Mouse (Mus musculus) spleen, embryonic (tissue): Measurements from ENCODE around the gene Phactr1.

Experiments used
- CTCF ChIA-PET: fragments of 350-600 bp; sonication (Branson Sonifier 250); formaldehyde crosslinking; loops from one replicate; lab custom pipeline; 2022; lab: Charles Lee

Gene Phactr1

DNA sequence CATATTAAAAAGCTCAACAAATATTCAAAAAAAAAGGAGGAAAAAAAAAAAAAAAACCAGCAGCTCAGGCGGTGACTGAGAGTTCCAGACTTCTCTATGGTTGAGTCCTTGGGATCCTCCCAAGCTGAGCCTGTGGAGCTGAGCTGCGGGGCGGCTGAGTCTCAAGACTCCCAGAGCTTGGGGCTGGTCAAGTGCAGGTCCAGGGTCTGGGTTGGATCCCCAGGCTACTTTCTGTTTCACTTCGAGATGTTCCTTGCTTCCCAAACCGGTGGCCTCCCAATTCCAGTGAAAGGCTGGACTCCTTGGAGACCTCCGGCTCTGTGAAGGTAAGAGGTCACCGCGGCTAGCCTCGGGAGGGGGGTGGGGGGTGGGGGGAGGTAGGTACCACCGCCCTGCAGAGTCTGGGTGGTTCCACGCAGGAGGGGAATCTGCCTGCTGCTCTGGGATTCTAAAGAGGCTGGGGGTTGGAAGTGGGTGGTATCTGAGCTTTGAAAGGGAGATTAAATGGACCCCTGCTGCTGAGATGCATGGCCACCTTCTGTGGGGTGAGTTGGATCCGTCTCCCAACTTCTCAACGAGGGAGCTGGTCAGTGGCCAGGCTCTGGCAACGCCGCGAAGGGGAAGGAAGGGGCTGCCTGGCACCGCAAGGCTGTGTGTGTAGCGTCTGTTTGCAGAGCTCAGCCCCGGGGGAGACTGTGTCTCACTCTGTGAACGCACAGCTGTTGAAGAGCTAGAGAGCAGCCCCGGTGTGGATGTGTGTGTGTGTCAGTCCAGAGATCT is 185.9 kb downstream of the Phactr1 start:
- CTCF ChIA-PET: no interaction called here

DNA sequence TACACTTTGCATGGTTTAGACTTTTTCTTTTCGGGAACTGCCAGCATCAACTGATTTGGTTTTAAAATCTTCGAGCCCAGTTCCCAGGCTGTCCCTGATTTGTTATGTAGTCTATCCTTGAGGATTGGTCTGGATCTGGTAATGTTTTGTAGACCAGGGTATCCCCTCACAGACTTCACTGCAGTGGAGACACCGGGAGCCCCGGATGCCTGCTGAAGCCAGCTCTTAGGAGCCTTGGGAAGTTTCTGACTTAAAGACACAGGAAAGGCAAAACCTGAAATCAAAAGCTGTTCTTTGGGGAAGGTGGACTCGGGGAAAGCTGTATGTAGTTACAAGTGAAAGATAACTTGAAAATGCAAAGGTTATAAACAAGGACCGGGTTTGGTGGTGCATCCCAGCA is 186.6 kb downstream of the Phactr1 start:
- CTCF ChIA-PET: no interaction called here

DNA sequence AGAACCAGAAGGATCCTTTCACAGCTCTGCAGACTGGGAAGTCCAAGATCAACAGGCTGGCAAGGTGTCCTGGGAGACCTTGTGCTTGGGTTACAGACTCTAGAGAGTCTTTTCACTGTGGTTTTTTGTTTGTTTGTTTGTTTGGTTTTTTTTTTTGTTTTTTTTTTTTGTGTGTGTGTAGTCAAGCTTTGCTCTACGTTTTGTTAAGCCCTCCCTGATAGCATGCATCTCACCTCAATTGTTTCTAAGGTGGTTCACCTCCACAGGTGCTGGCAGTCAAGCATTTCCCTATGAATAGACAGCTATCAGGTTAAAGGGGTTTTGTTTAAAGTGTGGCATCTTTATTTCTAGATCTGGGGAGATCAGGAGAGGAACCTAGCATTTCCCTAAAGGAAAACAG is 191.7 kb downstream of the Phactr1 start:
- CTCF ChIA-PET: no interaction called here

DNA sequence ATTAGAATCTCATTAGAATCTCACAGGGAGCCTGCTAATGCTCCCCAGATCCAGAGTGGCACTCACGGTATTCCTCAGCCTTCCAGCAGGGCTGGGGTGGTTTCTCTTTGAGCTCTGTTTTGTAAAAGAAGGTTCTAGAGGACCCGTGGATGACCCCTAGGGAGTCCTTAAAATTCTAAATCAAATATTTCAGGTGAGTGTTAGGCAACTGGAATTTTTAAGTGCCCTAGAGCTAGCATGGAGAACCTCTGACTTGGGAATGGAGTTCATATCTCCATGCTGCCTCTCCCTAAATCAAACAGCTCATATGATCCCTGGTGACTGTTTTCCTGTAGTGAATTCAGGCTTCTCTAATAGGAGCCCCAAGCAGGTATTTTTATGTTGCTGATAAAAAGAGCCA is 197.9 kb downstream of the Phactr1 start:
- CTCF ChIA-PET: no interaction called here

DNA sequence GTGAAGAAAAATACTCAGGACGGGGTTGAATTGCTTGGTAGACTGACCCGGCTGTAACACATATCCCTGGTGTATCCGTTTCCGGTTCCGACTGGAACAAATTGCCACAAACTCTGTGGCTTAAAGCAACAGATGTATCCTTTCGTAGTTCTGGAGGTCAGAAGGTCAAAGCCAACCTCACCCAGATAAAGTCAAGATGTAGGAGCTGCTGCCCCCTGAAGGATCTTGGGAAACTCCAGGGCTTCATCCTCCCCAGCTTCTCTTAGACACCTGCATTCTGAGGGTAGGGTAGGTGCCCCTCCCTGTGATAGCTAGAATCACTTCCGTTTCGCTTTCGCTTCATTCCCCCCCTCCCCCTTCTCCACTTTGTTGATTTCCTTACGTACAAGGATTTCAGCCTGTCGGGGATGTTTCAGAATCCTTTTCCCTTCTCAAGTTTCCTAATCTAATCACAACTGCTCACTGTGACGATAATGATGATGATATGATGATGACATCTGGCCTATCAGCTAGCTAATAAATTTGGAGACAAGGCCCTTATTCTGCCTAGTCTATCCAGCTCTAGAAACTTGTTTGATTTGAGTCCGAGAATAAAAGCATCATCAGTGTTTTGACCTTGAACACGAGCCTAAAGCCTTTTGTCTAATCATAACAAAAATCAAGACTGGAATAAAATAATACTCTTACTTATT is 203.8 kb downstream of the Phactr1 start:
- CTCF ChIA-PET: no interaction called here

DNA sequence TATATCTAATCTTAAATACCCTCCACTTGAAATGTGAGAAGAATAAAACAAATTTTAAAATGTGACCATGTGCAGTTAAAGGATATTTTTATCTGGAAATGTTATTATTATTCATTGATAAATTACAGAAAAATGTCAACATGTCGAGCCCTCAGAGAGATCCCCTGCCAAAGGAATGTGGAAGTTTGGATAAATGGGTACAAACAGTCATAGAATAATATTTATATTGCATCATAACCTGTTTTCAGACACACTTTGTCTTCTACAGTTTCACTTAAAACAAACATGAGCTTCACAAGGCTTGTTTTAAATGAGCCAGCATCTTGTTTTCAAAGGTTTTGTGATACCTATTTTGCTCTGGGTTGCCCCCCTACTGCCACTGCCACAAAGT is 204.3 kb downstream of the Phactr1 start:
- CTCF ChIA-PET: no interaction called here

DNA sequence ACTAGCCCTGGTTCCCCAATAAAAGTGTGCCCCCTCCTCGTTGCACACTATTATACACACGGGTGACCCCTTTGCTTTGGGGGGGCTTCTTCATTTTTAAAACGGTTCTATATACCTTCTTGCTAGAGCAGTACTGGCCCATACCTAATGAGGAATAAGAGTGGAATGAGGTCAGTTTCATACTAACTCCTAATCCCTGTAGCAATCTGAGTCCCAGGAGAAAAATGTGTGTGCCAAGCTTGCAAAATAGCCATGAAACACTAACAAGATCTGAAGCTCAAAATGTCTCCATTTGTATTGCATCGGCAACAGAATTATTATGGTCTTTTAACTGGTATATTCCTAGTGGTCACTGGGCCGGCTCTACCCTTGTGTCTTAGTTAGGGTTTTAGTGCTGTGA is 207.3 kb downstream of the Phactr1 start:
- CTCF ChIA-PET: no interaction called here

DNA sequence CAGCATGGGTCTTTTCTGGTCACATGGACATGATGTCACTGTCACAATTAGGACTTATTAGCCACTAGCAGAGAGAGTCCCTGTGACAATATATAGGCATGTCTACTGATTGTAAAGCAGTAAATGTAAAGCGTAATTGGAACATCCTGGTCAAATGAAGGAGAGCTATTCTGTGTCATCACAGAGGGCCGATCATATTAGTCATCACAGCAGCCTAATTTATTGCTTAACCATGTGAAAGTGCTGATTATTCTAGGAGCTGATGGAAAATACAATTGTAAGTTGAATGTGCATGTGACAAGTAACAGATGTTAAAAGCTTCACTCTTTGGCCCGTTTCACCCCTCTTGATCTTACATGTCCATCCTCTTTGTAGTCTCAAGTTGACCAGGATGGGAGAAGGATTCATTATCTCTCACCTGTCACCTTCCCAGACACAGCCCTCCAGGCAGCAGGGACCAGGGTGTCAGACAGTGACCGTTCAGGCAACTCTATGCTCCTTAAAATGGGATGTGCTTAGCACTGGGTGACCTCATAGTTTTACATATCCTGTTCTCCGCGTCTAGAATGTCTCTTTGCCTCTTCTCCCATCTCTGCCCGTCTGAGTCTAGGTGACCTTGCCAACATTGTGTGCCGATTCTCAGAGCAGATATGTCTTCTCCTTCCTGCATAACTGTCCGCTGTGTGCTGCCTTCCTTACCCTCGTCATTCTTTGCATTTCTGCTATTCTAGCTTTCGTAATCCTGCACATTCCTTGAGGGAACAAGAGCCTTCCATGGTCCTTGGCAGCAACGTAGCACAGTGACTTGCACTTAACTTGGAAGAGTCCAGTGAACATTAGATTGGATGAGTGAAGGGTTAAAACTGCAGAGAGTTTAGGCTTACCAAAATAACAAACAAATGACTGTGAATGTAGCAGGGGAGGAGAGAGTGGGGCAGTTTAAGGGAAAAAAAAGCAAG is 209.4 kb downstream of the Phactr1 start:
- CTCF ChIA-PET: no interaction called here

DNA sequence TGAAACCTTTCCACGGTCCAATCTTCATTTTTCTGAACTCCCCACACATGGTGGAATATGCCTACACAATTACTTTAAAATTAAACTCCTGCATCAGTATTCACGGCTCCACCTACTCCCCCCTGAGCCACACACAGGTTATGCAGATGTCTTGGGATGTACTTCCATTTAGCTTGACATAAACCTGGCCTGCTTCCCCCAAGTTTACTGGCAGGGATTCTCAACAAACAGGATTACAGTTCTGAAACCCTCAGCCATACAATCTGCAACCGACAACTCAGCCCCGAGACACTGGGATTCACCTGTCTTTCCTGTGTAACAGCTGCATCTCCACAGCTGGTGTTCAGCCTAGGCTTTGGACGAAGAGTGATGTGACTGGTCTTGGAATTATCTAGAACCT is 210.2 kb downstream of the Phactr1 start:
- CTCF ChIA-PET: no interaction called here

DNA sequence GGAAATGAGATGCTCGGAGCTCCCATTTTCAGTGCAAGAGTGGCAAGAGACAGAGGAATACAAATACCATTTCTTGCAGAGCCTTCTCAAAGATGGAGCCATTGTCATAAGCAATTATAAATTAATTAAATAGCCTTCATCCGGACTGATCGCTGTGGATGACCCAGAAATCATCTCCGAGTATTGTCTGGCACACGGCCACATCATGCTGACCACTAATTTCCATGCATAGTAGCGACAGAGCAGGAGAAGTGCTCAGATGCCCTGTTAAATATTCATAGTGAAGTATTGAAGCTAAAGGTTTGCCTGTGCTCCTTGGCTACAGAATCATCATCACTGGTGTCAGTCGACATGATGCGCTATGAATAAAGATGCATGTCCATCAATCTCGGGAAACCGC is 213.6 kb downstream of the Phactr1 start:
- CTCF ChIA-PET: no interaction called here

DNA sequence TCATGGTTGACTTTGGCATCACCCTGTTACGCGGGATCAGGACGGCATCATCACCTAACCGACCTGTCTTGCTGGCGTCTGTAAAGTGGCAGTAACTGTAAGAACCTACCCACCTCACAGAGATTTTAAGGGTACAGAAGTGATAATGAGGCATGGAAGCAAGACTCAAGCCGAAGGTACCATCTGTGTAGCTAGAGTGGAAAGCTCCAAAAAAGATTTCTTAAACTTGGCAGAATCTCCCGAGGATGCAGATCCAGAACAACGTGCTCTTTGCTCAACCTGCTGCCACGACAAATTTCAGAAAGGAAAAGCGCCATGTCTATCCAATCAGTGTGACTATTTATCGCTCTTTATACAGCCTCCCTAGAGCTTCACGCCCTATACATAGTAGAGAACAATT is 214.2 kb downstream of the Phactr1 start:
- CTCF ChIA-PET: no interaction called here

DNA sequence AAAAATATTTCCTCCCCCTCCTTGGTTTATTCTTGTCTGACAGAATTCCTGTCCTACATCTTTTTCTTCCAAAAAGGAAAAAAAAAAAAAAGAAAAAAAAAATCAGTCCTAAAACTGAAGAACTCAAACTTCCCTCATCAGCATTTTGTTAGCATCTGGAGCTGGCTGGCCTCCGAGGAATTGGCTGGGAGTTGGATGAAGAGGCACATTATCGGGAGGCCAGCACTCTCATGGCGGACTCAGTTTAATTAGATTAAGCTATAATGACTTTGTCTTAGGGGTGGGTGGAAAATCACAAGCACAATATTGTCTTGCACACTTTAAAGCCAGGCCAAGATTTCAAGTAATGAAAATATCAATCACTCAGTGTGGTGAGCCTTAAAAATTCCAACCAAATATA is 215.6 kb downstream of the Phactr1 start:
- CTCF ChIA-PET: no interaction called here

DNA sequence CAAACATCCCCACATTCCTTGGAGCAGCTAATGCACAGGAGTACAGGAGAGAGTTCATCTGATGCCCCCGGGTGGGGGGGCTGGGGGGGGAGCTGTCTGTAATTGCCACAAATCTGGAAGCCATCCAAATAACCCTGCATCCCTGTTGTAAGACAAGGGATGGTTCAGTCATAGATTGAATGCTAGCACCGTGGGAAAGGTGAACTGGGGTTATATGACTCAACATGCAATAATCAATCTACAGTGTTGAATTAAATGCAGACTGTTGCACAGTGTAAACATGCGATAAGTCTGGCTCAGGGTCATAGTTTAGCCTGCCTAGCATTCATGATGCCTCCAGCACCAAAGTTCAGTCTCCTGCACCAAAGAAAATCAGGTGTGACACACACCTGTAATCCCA is 219.2 kb downstream of the Phactr1 start:
- CTCF ChIA-PET: no interaction called here

DNA sequence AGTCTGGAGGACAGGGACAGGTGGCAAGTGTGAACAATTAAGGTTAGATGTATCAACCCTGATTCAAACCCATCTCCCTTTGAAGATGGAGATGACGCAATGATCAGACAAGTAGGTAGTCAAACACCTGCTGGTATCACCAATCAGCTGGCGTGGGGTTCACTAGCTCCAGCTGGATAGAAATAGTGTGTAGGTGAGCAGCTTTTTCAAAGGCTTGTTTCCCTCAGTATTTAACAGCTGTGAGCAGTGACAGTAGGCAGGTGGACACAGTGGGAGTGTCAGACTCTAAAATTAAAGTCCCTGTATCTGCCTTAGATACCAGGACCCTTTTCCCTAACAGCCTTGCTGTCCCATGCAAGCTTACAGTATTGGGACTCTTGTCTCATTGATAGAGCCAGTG is 221.4 kb downstream of the Phactr1 start:
- CTCF ChIA-PET: no interaction called here

DNA sequence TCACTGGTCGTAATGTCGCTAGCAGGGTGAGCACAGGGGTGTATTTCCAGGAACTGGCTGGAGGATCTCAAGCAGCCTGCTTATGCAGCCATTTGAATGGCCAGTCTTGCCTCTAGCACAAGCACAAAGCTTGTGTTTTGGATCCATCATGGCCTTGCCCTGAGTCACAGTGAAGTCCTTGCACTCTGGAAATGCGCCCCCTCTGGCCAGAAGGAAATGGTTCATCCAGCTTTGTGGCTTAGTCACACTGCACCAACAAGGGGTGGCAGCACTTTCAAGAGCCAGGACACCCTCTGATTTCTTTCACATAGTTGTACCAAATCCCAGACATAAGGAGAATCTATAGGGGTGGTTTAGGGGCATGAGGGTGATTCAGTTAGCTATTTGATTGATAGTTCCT is 222.4 kb downstream of the Phactr1 start:
- CTCF ChIA-PET: no interaction called here

DNA sequence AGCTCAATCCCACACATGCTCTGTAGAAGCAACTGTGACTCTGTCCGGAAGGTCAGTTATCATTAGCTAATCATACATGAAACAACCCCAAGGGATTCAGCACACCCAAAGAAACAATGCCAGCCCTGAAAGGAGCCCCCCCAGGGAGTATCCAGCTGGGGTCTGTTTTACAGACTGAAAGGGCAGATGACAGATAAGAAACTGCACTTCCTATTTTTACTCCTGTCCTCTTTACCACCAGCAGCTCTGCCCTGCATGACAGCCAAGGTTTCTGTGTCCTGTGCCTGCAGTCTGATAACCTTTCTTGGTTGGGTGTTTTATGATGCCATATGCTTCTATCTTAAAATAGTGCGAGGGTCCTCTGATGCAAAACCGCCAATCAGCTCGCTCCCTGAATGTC is 225.4 kb downstream of the Phactr1 start:
- CTCF ChIA-PET: no interaction called here

DNA sequence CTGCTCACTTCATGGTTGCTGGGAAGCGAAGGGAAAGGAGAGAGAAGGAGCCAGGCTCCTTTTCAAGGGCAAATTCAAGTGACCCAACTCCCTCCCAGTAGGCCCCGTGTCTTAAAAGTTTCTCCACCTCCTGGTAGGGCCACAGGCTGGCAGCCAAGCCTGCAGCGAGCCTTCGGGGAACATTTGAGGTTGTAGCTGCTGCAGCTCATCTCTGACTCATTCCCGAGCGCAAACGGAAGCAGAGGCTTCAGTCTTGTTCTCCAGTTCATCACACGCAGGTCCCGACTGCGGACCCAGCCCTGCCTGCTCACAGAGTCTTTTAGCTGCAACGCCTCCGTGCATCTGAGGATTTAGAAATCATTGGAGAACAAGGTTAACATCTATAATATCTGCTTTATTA is 226.6 kb downstream of the Phactr1 start:
- CTCF ChIA-PET: no interaction called here

DNA sequence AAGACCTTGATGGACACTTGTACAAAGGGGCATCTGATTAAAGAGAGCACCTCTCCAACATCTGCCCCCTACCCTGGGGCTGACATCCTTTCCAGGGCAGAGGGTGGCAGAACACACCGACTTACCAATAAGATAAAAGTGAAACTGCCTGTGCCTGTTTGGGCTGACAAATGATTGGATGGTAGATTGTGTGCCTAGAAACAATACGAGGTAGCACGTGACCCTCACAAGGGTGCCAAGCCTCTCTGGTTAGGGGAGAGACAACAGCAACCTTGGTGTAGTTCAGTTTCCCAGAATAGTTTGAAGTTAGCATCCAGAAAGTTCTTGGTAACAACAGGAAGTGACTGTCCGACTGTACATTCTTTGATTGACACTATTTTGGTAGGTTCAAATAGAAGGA is 234.7 kb downstream of the Phactr1 start:
- CTCF ChIA-PET: no interaction called here

DNA sequence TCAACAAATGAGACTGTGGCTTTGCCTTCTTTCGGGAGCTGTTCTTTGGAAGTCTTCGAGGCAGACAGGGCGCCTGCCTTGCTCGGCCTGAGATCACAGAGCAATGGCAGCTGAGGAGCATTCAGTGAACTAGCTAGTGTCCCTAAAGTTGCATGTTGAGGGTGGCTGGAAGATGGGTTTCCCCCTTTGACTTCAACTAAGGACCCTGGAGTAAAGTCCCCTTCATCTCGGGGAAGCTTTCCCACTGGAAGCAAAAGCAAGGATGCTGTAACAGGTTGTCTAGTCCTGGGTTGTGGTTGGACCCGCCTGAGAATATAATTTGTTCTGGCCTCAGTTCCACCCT is 235.4 kb downstream of the Phactr1 start:
- CTCF ChIA-PET: no interaction called here

DNA sequence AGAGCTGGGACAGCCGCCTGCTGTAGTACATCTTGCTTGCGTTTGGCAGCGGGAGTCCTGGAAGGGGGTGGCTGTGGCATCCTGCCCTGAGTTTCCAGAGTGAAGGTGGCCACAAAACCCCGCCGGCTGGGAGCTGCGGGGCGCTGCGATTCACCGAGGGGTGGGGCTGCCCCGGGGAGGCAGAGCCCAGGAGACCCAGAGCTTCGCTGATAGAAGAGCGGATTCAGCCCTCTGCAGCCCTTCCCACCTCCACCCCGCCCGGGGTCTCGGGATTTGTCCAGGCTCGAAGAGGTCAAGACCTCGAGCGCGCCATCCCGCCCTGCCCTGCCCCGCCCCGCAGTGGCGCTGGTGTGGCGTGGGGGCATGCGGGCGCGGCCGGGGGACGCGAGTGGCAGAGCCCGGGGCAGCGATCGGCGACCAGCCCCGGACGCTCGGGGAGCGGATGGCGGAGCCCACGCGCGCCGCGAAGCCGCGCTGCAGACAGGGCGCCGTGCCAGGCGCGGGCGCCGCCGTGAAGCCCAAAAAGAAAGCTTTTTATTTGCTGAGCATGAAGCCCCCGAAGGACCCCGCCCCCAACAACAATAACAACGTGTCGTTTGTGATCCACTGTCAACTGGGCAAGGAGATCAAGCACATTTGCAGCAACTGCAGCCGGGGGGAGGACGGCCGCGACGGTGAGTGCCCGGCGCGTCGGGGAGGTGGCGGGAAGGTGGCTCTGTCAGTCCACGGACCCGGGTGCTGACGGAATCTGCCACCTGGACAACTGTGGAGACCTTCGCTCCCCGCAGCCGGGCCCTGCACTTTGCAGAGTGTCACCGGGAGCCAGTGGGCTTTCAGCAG is 236.0 kb downstream of the Phactr1 start:
- CTCF ChIA-PET: no interaction called here

DNA sequence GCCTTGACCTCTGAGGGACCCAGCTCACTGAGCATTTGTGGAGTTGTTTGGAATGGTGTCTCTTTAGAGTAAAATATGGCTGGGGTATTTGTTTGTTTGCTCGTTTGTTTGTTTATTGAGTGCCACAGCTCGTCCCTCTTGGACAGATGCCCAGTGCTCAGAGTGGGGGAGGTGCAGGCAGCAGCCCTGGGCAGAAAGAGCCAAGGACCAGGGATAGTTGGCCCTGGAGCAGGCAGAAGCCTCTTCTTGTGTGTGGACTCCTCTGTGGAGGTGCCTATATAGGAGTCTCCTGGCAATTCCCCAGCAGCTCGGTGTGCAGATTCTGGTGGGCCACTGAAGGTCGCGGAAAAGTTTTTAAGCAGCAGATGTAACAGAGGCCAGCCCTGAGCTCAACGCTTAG is 236.8 kb downstream of the Phactr1 start:
- CTCF ChIA-PET: no interaction called here

DNA sequence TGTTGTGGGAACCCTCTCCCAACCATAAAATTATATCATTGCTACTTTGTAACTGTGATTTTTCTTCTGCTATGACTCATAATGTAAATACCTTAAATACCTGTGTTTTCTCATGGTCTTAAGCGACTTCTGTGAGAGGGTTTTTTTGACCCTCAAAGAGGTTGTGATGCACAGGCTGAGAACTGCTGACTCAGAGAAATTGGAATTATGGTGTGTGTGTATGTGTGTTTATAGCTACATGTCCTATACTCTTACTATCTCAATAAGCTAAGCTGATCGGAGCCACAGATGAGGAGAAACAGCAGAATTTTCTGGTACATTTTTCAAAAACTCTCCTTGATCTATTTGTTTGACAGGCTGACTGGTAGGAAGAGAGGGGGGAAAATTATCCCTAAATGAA is 239.6 kb downstream of the Phactr1 start:
- CTCF ChIA-PET: no interaction called here
